Mouse (Mus musculus) MEL-GATA-1-ER (cell line): ENCODE data around the gene Ksr1.
A peak's percentile ranks its signal among the peaks of the same experiment; 100 is the strongest.

Experiments
- DNase-seq: peaks from one replicate; pipeline ENCODE4 v3.0.0-alpha.2; 2012; ENCODE audit warnings: low read depth; ENCODE audit errors: extremely low read depth

Ksr1 gene

DNA sequence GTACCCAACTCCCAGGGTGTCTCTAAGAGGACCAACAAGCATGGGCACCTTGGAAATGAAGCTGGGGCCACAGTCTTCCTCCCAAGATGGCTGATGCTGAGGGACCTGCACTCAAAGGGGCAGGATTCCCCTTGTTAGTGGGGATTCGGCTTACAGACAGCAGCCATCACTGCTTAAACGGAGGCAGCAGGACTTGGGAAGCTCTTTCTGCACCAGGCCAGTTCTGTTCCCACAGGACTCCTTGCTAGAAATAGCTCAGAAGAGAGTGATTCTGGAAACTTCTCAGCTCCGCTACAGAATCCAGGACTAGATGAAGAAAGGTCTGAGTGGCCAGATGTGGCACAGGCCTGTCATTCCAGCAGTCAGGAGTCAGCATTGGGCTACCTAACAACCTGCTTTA lies 19.2 kb downstream of the Ksr1 start:
- no peak for DNase-seq

DNA sequence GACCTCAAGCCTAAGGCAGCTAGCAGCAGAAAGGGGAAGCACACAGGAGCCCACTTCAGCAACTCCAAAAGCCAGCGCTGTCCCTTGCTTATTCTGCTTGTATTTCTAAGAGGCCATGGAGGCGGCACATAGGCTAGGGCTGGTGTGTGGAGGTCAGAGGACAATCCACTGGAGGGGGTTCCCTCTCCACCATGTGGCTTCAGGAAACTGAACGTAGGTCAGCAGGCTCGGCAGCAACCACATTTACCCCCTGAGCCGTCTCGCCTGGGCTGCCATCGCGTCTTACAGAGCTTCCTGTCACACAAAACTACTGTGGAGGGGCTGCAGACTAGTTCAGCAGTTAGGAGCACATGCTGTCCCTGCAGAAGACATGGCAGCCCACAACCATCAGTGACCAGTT lies 20.4 kb downstream of the Ksr1 start:
- no peak for DNase-seq

DNA sequence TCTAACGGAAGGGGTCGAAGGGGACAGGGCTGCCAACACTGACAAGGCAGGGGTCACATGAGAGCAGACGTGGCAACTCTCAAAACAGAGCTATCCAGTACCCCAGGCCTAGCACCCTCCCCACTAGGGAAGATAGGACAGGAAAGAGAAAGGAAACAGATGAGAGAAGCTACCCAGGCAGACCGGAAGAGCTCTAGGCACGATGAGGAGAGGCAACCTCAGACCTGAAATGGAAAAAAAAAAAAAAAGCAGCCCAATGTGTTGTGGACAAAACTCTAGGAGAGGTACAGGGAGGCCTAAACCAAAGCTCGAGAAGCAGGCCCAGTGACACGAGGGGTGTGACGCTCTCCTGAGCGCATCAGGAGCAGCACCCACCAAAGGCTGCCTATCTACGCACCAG lies 23.7 kb downstream of the Ksr1 start:
- DNase-seq, result no peak

DNA sequence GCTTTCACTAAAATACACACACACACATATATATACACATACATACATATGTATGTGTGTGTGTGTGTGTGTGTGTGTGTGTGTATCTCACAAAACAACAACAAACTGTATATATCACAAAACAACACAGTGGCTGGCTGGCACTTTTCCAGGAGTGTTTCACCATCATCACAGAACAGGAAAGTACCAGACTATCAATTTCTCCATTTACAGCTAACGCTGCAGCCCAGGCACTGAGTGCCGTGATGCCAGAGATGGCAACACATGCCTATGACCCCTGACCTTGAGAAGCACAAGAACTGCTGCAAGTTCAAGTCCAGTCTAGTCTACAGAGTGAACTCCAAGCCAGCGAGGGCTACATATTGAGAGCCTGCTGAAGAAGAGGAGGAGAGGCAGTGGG lies 26.1 kb downstream of the Ksr1 start:
- no peak for DNase-seq

DNA sequence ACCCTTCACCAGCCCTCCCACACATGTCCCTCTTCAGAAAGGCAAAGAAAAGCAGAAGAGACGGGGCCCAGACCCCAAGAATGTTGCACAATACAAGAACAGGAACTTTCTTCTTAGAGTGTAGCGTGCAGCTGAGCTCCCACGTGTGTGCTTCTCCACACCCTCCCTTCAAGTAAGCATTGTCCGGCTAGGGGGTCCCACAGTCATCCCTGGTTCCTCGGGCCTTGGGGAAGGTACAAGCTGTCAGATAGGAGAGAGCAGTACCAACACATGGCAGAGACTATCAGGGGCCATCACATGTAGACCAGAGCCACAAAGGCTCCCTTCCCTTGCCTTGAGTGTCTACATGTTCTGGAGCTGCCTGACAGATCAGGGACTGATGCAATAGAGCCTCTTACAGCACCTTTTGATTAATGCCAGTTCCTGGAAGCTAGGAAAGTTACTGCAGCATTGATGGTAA lies 27.3 kb downstream of the Ksr1 start:
- no peak for DNase-seq

DNA sequence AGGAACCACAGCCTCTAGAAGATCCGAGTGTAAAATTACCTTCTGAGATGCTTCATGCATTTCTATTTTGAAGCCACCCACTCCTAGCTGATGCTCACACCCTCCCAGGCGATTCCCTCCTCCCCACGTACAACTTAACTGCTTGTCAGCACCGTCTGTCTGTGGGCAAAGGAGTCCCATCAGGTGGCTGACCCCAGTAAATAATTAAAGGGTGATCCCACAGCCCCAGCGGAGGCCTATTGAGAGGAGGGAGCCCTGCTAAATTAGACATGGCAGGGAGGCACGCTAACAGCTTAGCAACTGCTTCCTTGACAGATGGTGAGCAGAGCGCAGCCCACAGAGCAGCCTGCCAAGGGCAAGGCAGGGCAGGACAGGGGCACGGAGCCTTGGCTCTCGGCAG lies 29.5 kb downstream of the Ksr1 start:
- no peak for DNase-seq

DNA sequence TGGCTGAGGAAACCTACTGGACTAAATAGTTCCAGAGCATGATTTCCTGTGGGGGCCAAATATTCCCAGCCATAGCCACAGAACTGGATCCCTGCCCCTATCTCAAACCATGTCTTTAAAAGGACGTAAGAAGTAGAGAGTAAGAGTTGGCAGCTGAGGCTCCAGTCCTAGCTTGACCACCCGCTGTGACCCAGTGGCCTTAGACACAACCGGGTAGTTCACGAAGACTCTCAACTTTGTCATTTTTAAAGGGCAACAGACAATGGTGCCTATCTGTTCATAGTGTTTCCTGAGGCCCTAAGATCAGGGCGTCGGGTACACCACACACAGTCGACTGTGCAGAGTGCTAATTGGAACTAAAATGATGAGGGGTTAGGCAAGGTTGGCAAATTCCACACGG lies 30.5 kb downstream of the Ksr1 start:
- DNase-seq, result no peak

DNA sequence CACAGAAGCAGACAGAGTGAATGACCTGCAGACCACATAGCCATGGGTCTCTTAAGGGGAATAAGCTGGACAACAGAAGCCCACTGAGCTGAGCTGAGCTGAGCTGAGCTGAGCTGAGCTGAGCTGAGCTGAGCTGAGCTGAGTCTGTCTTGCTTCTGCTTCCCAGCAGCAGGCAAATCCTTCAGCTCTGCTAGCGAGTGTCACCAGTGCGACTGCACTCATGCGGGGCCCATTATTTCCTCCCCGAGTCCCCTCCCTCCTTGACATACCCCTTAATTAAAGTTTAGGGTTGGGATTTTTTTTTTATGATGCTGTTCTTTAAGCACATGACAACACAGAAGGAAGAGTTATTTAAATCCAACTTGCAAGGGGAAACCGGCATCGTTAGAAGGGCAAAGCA lies 32.1 kb downstream of the Ksr1 start:
- DNase-seq, result no peak

DNA sequence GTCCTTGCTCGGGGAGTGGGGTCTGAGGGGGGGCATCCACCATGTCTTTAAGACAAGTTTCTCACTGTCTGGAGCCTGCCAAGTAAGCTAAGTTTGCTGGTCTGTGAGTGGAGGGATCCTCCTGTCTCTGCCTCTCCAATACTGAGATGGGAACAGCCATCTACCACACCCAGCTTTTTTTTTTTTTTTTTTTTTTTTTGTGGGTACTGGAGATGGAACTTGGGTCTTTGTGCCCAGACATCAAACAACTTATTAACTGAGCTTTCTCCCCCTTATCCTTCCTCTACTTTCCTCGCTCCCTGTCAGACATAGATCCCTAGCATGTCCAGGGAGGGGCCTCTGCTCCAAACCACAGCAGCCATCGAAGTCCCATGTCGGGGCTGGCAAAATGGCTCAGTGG lies 32.8 kb downstream of the Ksr1 start:
- no peak for DNase-seq

DNA sequence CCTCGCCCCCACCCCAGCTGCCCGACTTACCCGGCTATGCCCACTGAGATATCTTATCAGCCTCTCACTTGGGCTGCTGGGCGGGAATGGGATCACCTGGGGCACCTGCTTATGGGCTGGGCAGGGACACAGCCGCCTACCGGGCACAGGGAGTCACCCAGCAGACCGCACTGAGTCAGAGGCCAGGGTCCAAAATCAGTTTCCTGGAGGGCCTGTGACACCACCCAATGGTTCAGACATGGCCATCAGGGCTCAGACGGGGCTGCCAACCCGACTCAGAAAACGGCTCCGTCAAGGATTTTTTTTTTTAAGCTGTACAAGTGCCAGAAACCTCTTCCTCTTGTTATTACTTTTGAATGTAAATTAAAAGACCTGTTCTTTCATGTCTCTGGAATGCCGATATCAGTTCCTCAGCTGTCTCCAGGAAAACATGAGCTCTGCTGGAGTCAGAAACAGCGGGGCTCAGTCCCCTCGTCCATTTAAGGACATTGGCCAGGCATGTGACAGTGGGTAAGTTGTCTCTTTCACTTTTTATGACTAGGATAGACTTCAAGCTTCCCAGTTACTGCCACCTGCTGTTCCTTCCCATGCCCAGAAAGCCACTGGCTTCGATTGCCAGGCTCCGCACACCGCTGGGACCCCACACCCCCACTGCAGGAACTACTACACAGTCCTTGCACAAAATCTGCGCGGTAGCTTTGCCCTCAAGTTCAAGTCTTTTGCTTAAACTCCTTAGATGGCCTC lies 33.5 kb downstream of the Ksr1 start:
- DNase-seq, result no peak

DNA sequence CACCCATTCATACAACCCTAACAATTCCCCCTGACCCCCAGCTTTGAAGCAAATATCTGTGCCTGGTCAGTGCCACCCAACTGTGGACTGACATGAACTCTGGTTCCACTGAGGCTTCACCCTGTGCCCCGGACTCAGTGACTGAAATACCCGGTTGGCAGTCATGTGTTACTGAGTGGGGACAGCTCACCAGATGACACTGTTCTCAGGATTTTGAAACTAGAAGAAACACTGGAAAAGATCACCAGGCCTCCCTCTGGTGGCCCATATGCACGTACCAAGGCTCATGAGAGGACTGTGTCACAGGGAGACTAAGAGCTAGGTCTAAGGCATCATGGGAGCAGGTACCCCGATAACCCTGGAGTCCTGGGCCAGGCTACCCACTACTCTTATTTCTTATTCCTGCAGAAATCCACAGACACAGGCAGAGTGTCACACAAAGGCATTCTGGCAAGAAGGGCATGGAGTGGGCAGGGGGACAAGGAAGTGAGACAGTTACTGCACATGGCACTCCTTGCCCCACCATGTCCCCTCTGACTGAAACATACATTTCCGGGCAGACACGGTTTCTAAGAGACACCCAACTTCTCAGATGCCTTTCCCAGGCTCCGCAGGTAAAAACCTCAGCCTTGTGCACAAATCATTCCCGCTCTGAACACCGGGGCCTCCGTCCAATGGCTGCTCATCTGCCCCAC lies 34.2 kb downstream of the Ksr1 start:
- no peak for DNase-seq

DNA sequence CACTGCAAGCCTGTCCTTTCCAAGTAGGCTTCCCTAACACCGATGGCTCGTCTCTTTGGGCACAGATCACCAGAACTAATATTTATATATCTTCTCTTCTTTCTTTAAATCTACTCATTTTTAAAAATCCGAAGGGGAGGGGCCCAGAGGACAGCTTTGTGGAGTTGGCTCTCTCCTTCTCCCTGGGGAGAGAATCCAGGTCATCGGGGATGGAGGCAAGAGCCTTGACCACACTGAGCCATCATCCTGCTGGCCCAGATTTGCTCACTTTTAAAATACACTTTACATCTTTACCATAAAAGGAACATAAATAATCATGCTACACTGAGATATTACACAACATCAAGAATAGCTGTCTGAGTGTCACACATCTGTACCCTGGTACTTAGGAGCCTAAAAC lies 35.8 kb downstream of the Ksr1 start:
- no peak for DNase-seq

DNA sequence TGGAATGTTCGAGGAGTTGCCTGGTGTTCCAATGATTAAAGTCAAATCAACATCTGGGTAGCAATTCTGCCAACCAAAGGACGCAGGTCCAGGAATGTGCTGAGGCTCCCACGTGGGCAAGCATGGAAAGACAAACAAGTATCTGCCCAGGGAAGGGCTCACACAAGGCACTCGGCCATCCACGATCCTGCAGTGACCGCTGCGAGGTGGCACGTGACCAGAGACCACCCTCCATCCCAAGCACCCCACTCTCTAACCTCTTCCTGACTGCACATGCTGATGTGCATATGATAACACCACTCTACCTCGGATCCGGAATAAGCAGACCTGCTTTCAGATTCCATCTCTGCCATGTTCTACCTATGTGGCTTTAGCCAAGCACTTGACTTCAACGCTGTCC lies 38.3 kb downstream of the Ksr1 start:
- DNase-seq, result no peak

DNA sequence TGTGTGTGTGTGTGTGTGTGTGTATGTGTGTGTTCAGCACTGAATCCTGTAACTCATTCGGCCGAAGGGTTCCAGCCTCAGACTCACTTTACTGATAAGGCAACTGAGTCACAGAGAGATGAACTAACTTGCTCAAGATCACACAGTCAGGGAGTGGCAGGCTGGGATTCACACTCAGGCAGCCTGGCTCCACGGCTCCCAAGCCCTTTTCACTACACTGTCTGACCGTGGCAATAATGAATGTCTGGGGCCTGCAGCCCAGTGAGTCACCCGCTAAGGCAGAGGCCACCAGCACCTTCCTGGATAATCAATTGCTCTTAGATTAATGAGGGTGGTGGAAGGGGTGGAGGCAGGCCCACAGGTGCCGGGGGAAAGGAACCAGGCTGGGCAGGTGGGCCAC lies 41.2 kb downstream of the Ksr1 start:
- DNase-seq, result no peak

DNA sequence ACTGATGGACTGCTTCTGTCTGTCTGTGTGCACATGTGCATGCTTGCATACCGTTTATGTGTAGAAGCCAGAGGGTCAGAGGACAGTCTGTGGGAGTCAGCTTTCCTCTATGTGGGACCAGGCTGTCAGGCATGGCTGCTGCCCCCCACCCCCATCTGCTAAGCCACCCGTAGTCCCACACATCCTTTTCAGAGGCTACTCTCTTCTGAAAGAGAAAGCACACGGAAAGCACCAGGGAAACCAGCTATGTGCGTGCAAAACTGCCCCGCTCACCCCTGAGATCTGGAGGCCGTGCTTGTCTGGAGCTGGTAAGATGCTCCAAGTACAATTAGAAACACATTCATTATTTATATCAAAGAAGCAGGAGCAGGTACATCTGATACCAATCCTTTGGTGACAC lies 41.7 kb downstream of the Ksr1 start:
- no peak for DNase-seq

DNA sequence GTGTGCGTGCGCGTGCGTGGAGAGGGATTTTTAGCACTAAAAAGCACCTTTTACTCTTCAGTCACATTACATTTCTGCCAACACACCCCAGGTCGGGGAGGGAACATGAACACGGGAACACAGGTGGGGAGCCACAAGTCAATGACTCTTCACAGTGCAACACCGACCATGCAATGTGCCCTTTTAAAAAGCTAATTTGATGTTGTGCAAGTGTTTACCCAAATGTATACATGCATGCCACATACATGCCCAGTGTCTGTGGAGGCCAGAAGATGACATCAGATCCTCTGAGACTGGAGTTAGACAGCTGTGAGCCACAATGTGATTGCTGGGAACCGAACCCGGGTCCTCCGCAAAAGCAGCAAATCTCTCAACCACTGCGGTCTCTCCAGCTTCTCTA lies 42.1 kb downstream of the Ksr1 start:
- no peak for DNase-seq

DNA sequence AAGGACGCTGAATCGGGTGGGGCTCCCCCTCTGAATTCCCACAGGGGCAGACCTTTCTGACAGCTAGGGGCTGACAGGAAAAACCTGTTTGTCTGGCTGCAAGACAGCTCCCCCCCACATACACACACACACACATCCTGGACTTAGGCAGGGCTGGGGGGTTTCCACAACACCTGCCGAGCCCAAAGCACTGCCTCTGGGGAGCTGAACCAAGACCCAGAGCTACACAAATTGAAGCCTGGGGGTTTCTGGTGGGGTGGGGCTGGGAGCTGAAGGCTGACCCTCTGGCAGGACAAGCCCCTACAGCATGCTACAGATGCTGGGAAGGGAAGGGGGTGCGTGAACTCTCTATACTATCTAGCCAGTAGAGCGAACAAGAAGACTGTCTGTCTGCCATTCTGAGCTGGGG lies 42.7 kb downstream of the Ksr1 start:
- no peak for DNase-seq

DNA sequence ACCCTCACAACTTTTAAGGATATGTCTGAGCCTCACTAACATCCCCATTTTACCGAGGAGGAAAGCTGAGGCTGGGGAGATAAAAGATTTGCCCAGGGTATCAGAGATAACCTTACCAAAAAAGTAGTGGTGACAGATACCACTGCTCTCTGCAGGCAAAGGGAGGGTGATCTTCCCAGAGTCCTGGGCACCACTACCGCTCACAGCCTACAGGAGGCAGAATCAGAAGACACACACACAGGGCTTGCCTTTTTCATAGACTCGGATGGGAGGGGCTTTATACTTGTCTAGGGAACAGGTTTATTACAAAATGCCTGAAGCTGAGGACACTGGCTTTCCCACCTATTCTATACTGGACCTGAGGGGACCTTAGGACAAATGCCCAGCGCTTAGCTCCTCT lies 43.9 kb downstream of the Ksr1 start:
- peak; percentile 11 for DNase-seq

DNA sequence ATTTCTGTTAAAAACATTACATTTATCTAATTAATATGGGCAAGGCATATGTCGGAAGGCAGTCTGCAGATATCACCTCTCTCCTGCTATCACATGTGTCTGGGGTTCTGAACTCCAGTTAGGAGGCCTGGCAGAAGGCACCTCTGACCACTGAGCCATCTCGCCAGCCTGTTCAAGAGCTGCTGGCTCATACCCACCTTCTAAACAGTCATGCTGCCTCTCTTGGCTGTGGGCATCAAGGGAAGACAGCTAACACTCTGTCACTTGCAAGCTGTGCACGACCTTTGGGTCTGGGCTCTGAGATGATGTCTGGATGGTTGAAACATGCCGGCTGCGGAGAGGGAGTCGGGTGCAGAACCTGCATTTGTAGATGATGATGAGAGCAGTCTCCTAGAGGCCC lies 44.6 kb downstream of the Ksr1 start:
- DNase-seq, result no peak

DNA sequence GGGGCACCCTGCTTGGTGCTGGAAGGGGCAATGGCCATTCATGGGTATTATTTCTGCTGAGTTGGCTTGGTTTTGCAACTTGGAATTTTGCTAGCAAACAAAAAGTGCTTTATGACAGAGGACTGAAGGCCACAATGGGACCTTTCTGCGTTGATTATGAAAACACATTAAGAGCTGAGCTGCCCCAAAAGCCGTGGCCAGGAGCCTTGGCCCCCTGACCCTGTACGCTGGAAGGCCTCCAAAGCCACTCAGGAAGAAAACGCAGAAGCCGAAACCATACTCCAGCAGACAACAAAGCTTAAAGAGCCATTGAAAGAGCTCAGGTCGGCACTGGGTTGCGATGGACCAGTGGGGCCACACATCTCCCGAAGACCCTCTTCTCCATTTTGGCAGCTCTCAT lies 47.2 kb downstream of the Ksr1 start:
- no peak for DNase-seq

DNA sequence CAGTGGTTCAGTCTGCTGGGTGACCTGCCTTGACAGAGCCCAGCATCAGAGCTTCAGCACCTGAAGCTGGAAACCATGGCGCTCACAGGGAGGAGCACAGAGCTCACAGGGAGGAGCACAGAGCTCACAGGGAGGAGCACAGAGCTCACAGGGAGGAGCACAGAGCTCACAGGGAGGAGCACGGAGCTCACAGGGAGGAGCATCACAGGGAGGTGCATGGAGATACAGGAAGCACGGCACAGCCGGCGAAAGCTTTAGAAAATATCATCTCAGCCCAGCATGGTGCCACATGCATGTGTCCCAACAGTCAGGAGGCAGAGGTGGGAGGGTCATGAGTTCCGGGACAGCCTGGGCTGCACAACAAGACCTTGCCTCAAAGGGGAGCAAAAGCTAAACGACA lies 48.5 kb downstream of the Ksr1 start:
- DNase-seq, result no peak

DNA sequence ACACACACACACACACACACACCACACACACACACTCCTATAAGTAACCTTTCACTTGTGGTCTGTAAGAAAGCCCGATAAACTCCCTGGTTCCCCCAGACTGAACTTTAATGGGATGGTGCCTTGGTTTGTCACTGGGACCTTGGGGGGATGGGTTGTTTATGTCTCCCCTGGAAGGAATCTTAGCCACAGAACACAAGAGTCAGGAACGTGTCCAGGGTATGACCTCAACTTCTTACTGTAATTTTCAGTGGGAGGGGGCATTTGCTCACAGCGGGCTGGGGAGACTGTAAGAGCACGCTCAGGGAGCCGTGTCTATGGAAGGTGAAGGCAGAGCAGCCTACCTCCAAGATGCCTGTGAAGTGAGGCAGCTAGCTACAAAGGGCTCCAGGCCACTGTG lies 49.5 kb downstream of the Ksr1 start:
- no peak for DNase-seq

DNA sequence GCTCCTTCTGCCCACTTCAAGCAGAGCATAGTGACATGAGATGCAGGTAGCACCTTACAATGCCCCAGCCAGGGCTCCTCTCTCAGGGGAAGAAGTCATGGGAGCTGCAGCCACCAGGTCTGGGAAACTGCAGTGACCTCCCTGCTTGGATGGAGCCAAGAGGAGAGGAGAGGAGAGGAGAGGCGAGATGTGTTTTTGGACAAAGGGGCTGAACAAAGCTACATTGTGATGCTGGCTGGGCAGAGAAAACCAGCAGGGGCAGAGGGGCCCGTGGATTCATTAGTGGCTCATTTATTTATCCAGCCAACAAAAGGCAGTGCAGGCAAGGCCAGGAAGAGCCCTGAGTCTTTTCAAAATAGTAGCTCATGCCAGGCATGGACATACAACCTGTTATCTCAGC lies 50.5 kb downstream of the Ksr1 start:
- no peak for DNase-seq
